Mouse (Mus musculus): Measurements from ENCODE around the gene Pax6.

- TF ChIP-seq POLR2A (IDR thresholded peaks at IDR 0.05; ENCODE audit: borderline replicate concordance, low read depth, low read length) (no peak), CTCF (IDR thresholded peaks at IDR 0.05; ENCODE audit: low read depth, low read length) (no peak)
Measured at GRCm38 (mm10) chr2:105680999-105681710, 12.5 kb downstream of the Pax6 start.

Measured in bone marrow macrophage, adult 2 months (primary cell).